Mouse (Mus musculus): ENCODE results near the gene Ctsa. TPM values are rescaled to one million over a fixed set of nuclear protein-coding genes. Genes with fewer than 3 reads are reported as not detected.

Ctsa gene
- polyA plus RNA-seq, 1 experiment from 2014 or later = 138 TPM

DNA sequence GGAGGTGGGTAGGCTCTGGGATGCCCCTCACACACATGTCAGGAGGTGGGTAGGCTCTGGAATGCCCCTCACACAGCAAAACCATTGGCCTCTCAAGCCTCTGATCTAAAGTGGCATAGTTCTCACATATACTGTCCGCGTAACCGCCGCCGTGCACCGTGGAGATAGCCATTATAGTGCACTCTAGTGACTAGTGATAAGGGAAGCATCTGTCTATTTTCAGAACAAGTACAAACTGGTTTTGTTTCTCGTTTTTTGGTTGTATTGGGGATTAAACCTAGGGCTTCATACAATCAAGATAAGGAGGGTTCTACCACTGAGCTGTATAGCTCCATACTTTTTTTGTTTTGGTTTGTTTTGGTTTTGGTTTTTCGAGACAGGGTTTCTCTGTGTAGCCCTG lies 16.9 kb upstream of the Ctsa start:
- 69% methylated on average over 8 of the region's 8 CpGs for WGBS
- DNase-seq (ENCODE audit: low spot score) = no peak
- Histone ChIP-seq H3K36me3 (peaks cover 21% of the 10 kb centered on the region), H3K4me1 (peaks cover 21% of the 10 kb centered on the region), H3K27me3 (ENCODE audit: insufficient read depth, poor library complexity, severe bottlenecking) (no peaks in the 10 kb centered on the region), H3K27ac (peak overlapping the region; percentile 29; the same call in 1 of the 2 replicates), H3K4me3 (no peak overlapping the region), H3K9me3 (no peaks in the 10 kb centered on the region)

DNA sequence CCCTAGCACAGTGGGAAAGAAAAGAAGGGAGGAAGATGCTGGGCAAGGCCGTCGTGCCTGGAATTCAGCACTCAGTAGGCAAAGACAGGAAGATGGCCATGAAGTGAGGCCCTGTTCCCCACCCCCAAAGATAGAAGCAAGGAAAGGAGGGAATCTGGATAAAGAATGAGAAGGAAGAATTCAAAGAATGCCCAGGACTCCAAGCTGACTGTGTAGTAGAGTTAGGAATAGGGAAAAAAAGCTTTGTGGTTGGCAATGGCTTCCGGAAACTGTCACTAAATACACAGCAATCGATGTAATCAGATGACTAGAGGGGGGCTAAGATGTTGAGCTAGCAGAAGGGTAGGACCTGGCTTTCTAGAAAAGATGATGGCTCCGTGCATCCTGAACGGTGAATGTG lies 15.5 kb upstream of the Ctsa start:
- H3K36me3 ChIP-seq = peaks cover 28% of the 10 kb centered on the region
- 67% methylated on average over 6 of the region's 6 CpGs for WGBS
- H3K9me3 ChIP-seq = no peaks in the 10 kb centered on the region
- no peaks in the 10 kb centered on the region for H3K27me3 ChIP-seq (ENCODE audit: insufficient read depth, poor library complexity, severe bottlenecking)
- H3K27ac ChIP-seq = peak overlapping the region; percentile 52
- H3K4me3 ChIP-seq = no peak overlapping the region
- H3K4me1 ChIP-seq = peaks cover 22% of the 10 kb centered on the region
- DNase-seq (ENCODE audit: low spot score) = no peak

DNA sequence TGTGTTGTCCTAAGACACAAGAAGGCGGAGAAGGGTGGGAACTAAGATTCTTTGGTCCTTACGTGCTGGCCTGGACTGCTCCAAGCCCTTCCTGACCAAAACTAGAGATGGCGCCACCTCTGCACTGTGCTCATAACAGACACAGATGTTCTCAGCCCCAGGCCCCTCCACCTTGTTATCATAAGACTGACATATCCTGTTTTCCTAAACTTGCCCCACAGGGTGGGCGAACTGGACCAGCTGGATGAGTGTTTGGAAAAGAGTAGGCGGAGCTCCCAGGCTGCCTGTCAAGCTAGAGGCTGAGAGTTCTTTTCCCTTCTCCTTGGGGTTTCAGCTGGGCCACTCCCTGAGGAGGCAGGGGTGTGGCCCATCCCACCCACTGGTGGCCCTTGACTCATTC lies 15.0 kb upstream of the Ctsa start:
- Histone ChIP-seq H3K36me3 (peaks cover 28% of the 10 kb centered on the region), H3K27ac (peak overlapping the region; percentile 52), H3K4me1 (peaks cover 27% of the 10 kb centered on the region), H3K9me3 (no peaks in the 10 kb centered on the region), H3K27me3 (ENCODE audit: insufficient read depth, poor library complexity, severe bottlenecking) (no peaks in the 10 kb centered on the region), H3K4me3 (no peak overlapping the region)
- DNase-seq (ENCODE audit: low spot score) = no peak
- WGBS = 60% methylated on average over 5 of the region's 5 CpGs

DNA sequence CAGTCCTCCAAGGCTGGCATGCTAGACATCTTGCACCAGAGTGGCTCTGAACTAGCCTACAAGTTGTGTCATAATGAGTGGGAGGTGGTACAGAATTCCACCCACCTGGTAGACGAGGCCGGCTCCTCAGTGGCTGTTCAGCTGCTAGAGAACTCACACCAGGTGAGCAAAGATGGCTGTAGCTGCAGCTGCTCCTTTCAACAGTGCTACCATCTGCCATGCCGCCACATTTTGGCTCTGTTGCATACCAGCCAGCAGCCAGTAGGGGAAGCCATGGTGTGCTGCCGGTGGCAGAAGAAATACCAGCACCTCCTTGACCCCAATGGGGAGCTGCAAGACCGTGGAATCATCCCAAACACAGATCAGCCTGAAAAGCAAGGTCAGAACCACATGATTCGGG lies 11.6 kb upstream of the Ctsa start:
- Histone ChIP-seq H3K4me1 (peaks cover 22% of the 10 kb centered on the region), H3K9me3 (no peaks in the 10 kb centered on the region), H3K36me3 (peaks cover 35% of the 10 kb centered on the region), H3K4me3 (no peak overlapping the region), H3K27ac (no peak overlapping the region), H3K27me3 (ENCODE audit: insufficient read depth, poor library complexity, severe bottlenecking) (no peaks in the 10 kb centered on the region)
- no peak for DNase-seq (ENCODE audit: low spot score)
- WGBS = 84% methylated on average over 6 of the region's 6 CpGs

DNA sequence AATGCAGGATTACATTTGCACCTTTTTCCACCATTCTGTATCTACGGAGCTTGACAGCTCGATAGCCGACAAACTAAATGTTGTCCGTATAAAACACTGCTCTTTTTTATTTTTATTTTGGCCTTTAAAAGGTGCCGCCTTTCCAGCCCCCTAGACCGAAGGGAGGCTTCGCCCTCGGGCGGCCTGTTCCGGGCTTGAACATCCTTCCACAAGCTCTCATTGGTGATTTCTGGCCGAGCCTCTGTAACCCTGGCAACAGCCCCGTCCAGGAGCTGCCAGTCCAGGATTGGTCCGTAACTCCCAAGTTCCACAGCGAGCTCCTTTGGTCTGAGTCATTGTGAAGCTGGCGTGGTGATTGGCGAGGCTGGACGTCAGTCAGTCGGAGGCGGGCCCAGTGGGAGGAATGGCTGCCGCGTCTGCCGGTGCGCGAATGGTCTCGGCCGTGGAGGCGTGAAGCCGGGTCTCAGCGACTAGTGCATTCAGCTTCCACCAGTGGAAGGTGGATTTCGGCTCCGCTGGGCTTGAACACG lies 10.0 kb upstream of the Ctsa start, which contains the start of gene Zswim1:
TSS of gene Zswim1 (plus strand) at position 51 of the 530 bp plus-strand sequence.
- peaks cover 51% of the 10 kb centered on the region for H3K36me3 ChIP-seq
- peak within 1 kb of the TSS; percentile 87 for H3K4me3 ChIP-seq
- no peaks in the 10 kb centered on the region for H3K27me3 ChIP-seq (ENCODE audit: insufficient read depth, poor library complexity, severe bottlenecking)
- DNase-seq (ENCODE audit: low spot score) = peak; percentile 100
- peaks cover 12% of the 10 kb centered on the region for H3K4me1 ChIP-seq
- no peaks in the 10 kb centered on the region for H3K9me3 ChIP-seq
- WGBS = 1% methylated on average over 32 of the region's 32 CpGs
- peak within 1 kb of the TSS; percentile 90 for H3K27ac ChIP-seq

DNA sequence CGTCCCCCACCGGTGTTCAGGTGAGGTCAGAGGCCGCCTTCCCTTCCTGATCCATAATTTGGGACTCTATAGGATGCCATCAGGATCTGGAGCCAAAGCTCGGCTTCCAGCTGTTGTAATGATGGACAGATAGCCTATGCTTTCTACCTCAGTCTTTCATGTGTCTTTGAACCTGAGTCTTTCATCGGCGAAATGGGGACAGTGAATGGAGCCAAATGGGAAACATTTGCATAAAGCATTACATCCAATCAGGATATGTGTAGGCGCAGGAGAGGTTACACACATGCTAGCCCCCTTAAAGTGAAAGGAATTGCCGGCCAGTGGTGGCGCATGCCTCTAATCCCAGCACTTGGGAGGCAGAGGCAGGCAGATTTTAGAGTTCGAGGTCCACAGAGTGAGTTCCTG lies 9.5 kb upstream of the Ctsa start:
- 2% methylated on average over 10 of the region's 10 CpGs for WGBS
- Histone ChIP-seq H3K9me3 (no peaks in the 10 kb centered on the region), H3K36me3 (peaks cover 56% of the 10 kb centered on the region), H3K27me3 (ENCODE audit: insufficient read depth, poor library complexity, severe bottlenecking) (no peaks in the 10 kb centered on the region), H3K27ac (peak overlapping the region; percentile 90), H3K4me3 (peak overlapping the region; percentile 87), H3K4me1 (peaks cover 10% of the 10 kb centered on the region; the same call in 1 of the 2 replicates)
- DNase-seq (ENCODE audit: low spot score) = peak; percentile 80

DNA sequence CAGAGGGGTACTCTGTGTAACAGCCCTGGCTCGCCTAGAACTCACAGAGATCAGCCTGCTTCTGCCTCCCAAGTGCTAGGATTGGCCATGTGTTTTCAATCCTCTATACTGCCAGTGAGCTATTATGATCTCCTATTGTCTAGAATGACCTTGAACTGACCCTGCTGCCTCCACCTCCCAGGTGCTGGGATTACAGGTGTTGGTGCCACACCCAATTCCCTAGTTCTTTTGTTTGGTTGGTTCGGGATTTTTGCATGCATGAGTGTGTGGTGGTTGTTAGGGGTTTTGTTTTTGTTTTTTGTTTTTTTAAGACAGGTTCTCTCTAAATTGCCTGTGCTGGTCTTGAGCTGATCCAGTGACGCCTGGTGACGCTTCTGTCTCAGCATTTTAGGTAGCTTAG lies 8.7 kb upstream of the Ctsa start:
- 88% methylated on average over 4 of the region's 4 CpGs for WGBS
- Histone ChIP-seq H3K36me3 (peaks cover 63% of the 10 kb centered on the region), H3K9me3 (no peaks in the 10 kb centered on the region)

DNA sequence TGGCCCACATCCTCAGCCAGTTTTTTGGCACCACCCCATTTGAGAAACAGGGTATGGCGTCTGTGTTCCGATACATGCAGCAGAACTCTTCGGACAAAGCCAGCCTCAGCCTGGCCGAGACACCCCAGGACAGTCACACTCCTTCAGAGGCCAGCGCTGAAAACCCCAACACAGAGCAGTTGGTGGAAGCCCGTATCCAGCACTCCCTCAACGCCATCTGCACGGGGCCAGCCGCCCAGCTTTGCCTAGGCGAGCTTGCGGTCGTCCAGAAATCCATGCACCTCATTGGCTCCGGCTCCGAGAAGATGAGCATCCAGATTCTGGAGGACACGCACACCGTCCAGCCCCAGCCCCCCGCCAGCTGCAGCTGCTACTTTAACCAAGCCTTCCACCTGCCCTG lies 7.2 kb upstream of the Ctsa start:
- Histone ChIP-seq H3K9me3 (no peaks in the 10 kb centered on the region), H3K36me3 (peaks cover 55% of the 10 kb centered on the region), H3K27ac (no peak overlapping the region), H3K4me3 (no peak overlapping the region), H3K4me1 (peaks cover 11% of the 10 kb centered on the region), H3K27me3 (ENCODE audit: insufficient read depth, poor library complexity, severe bottlenecking) (no peaks in the 10 kb centered on the region)
- no peak for DNase-seq (ENCODE audit: low spot score)
- 92% methylated on average over 17 of the region's 17 CpGs for WGBS

More for the DNA sequence above, 8.7 kb upstream of the Ctsa start:
- DNase-seq (ENCODE audit: low spot score) = no peak
- Histone ChIP-seq H3K4me1 (peaks cover 10% of the 10 kb centered on the region; the same call in 1 of the 2 replicates), H3K4me3 (no peak overlapping the region), H3K27ac (no peak overlapping the region), H3K27me3 (ENCODE audit: insufficient read depth, poor library complexity, severe bottlenecking) (no peaks in the 10 kb centered on the region)

DNA sequence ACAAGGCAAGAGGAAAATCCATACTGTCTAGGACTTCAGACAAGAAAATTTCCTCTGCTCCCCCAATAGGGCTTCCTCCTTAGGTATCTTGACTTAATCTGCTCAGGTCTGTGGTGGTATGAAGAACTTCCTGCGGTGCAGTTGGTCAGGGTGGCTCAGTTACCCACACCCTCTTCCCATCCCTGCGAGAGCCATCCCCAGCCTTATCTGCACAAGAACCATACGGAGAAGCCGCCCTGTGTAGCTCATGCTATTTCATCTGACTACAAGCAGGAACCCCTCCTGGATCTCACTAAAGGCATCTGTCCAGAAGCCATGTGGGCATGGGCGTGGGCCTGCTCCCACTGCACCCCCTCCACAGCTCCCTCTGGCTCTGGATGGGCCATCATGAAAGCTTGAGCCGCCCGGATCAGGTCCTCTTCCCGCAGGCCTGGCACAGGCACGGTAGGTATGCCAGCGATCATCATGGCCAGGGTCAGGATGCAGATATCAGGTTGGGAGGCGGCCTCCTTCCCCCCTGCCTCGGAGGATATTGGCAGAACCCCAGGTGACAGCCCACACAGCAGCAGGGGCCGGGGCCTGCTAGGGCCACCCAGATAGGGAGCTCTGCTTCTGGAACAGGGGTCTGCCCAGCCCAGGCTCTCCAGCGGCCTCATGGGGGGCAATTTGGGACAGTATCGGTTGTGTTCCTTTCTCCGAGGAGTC lies 5.4 kb upstream of the Ctsa start:
- 83% methylated on average over 15 of the region's 16 CpGs for WGBS
- H3K9me3 ChIP-seq = no peaks in the 10 kb centered on the region
- H3K4me1 ChIP-seq = peaks cover 16% of the 10 kb centered on the region
- DNase-seq (ENCODE audit: low spot score) = no peak
- H3K36me3 ChIP-seq = peaks cover 45% of the 10 kb centered on the region
- no peak overlapping the region for H3K4me3 ChIP-seq
- H3K27ac ChIP-seq = no peak overlapping the region
- H3K27me3 ChIP-seq (ENCODE audit: insufficient read depth, poor library complexity, severe bottlenecking) = no peaks in the 10 kb centered on the region

DNA sequence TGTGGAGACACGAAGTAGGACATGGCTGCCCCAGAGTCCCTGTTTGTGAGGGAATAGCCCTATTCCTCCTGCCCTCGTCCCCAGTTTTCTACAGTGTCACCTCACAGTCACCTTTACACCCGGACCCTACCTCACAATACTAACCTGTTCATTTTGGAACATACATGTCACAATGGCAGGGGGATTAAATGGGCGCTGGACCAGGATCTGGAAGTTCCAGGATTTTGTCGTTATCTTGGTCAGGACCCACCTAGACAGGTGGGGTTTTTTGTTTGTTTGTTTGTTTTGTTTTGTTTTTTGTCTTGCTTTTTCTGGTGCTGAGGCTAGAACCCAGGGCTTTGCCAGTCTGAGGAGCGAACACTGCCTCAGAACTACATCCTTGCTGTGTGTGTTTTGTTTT lies 4.2 kb upstream of the Ctsa start, which contains the start of gene Spata25:
TSS of gene Spata25 (minus strand) at position 101 of the 400 bp plus-strand sequence.
- peaks cover 45% of the 10 kb centered on the region for H3K36me3 ChIP-seq

DNA sequence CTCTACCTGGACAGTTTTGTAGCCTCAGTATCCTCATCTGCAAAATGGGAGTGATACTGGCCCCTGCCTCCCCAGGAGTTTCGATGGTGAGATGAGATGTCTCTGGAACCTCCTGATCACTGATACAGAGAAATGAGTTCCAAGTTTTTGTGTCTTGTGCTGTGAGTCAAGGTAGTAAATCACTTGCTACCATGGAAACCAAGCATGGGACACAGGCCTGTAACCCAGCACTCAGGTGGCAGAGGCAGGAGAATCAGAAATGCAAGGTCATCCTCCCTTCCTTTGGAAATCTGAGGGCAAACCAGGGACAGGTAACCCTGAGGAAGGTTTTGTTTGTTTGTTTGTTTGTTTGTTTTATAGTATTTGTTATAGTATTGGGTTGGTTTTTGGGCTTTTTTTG lies 3.6 kb upstream of the Ctsa start:
- no peak for DNase-seq (ENCODE audit: low spot score)
- Histone ChIP-seq H3K36me3 (peaks cover 45% of the 10 kb centered on the region), H3K27ac (no peak overlapping the region), H3K4me1 (peaks cover 19% of the 10 kb centered on the region), H3K27me3 (ENCODE audit: insufficient read depth, poor library complexity, severe bottlenecking) (no peaks in the 10 kb centered on the region), H3K9me3 (no peaks in the 10 kb centered on the region), H3K4me3 (no peak overlapping the region)
- WGBS = 95% methylated on average over 1 of the region's 1 CpGs

More for the DNA sequence above, 4.2 kb upstream of the Ctsa start, which contains the start of gene Spata25:
- no peaks in the 10 kb centered on the region for H3K9me3 ChIP-seq
- DNase-seq (ENCODE audit: low spot score) = no peak
- H3K4me1 ChIP-seq = peaks cover 18% of the 10 kb centered on the region
- no peak within 1 kb of the TSS for H3K27ac ChIP-seq
- H3K27me3 ChIP-seq (ENCODE audit: insufficient read depth, poor library complexity, severe bottlenecking) = no peaks in the 10 kb centered on the region
- H3K4me3 ChIP-seq = no peak within 1 kb of the TSS
- 80% methylated on average over 6 of the region's 6 CpGs for WGBS

DNA sequence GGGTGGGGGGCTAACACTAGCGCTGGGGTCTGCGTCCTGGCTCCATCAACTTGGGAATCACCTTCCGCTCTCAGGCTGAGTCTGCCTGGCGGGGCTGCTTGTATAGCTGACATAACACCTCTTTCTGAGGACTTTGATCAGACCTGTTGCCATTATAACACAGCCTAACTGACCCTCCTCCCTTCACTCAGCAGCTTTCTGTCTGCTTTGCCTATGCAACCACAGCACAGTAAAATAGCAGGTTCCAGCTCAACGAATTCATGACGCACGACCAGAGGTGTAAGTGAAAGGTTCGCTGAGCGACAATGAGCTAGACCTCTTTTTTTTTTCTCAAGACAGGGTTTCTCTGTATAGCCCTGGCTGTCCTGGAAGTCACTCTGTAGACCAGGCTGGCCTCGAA lies 1.6 kb upstream of the Ctsa start:
- Histone ChIP-seq H3K27ac (no peak overlapping the region), H3K36me3 (peaks cover 38% of the 10 kb centered on the region), H3K9me3 (no peaks in the 10 kb centered on the region), H3K4me1 (peaks cover 30% of the 10 kb centered on the region), H3K27me3 (ENCODE audit: insufficient read depth, poor library complexity, severe bottlenecking) (no peaks in the 10 kb centered on the region), H3K4me3 (no peak overlapping the region)
- no peak for DNase-seq (ENCODE audit: low spot score)
- WGBS = 84% methylated on average over 10 of the region's 10 CpGs

DNA sequence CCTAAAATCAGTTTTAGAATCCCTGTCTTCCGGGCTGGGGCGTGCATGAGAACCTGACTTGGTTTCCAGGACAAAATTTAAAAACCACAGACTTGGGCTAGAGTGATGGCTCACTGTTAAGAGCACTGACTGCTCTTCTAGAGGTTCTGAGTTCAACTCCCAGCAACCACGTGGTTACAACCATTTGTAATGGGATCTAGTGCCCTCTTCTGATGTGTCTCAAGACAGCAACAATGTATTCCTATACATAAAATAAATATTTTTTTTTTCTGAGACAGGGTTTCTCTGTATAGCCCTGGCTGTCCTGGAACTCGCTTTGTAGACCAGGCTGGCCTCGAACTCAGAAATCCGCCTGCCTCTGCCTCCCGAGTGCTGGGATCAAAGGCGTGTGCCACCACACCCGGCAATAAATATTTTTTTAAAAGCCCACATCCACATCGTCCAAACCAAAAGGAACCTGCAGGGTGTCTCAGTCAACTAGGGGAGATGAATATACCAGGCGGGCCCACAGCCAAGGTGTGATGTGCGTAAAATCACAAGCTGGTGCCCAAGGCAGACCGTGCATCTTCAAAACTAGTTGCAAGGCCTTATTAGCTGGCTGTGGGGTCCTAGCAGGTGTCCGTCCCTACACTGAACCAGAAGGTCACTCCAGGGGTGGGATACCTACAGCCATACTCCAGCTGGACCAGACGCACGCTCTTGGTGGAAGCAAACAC lies 483 bp upstream of the Ctsa start:
- peaks cover 30% of the 10 kb centered on the region for H3K4me1 ChIP-seq
- H3K4me3 ChIP-seq = peak overlapping the region; percentile 83
- peak overlapping the region; percentile 96 for H3K27ac ChIP-seq
- H3K9me3 ChIP-seq = no peaks in the 10 kb centered on the region
- H3K27me3 ChIP-seq (ENCODE audit: insufficient read depth, poor library complexity, severe bottlenecking) = no peaks in the 10 kb centered on the region
- 58% methylated on average over 16 of the region's 16 CpGs for WGBS
- no peak for DNase-seq (ENCODE audit: low spot score)
- peaks cover 38% of the 10 kb centered on the region for H3K36me3 ChIP-seq

All from heart, embryonic 10.5 days (tissue).